Mouse (Mus musculus): ENCODE results near the gene Lrcol1. TPM values are rescaled to one million over a fixed set of nuclear protein-coding genes. Genes with fewer than 3 reads are reported as not detected.

Gene Lrcol1
- total and polyA plus RNA-seq, 3 experiments = not detected

GRCm38 (mm10) chr5:110385263-110385662 is 40.7 kb downstream of the Lrcol1 start:
- no peaks in the 10 kb centered on the region for H3K79me2 ChIP-seq (ENCODE audit: control insufficient read depth, insufficient read depth, low read length, poor library complexity)
- DNase-seq (ENCODE audit: low read depth, low spot score) = no peak
- no peaks in the 10 kb centered on the region for H3K4me1 ChIP-seq (ENCODE audit: control insufficient read depth in 1 of 2, insufficient read depth in 2 of 2, low read length in 2 of 2)
- no peak overlapping the region for H3K9ac ChIP-seq (ENCODE audit: control insufficient read depth, low read depth, low read length, poor library complexity, severe bottlenecking)
- no peak for TF ChIP-seq TAL1 (IDR thresholded peaks at IDR 0.05; ENCODE audit: low read length)
- no peak for TF ChIP-seq MXI1 (IDR thresholded peaks at IDR 0.05; ENCODE audit: low read depth, low read length)
- TF ChIP-seq GATA1 (IDR thresholded peaks at IDR 0.05; ENCODE audit: low read depth, low read length) = no peak
- no peak for TF ChIP-seq ELF1 (IDR thresholded peaks at IDR 0.05; ENCODE audit: low read depth, low read length)
- no peak for TF ChIP-seq RAD21 (IDR thresholded peaks at IDR 0.05; ENCODE audit: low read depth, low read length)
- no peak for TF ChIP-seq CHD1 (IDR thresholded peaks at IDR 0.05; ENCODE audit: low read depth, low read length)
- no peak for TF ChIP-seq UBTF (IDR thresholded peaks at IDR 0.05; ENCODE audit: borderline replicate concordance, insufficient read depth, low read depth, low read length)
- no peak for TF ChIP-seq USF1 (IDR thresholded peaks at IDR 0.05; ENCODE audit: low read depth, low read length)
- no peak for TF ChIP-seq KAT2A (conservative IDR thresholded peaks at IDR 0.05; ENCODE audit: low read depth, low read length)
- TF ChIP-seq SMC3 (IDR thresholded peaks at IDR 0.05; ENCODE audit: low read depth, low read length) = no peak
- no peak for TF ChIP-seq E2F4 (IDR thresholded peaks at IDR 0.05; ENCODE audit: borderline replicate concordance, low read depth, low read length)
- no peak for TF ChIP-seq HCFC1 (IDR thresholded peaks at IDR 0.05; ENCODE audit: low read depth, low read length)
- no peak for TF ChIP-seq JUND (IDR thresholded peaks at IDR 0.05; ENCODE audit: low read depth, low read length)
- no peak overlapping the region for H3K4me3 ChIP-seq (ENCODE audit: control insufficient read depth in 1 of 2, insufficient read depth in 1 of 2, low read depth in 2 of 2, low read length in 2 of 2)
- no peaks in the 10 kb centered on the region for H3K9me3 ChIP-seq (replicated peaks; ENCODE audit: insufficient read depth, low read length)
- H3K27me3 ChIP-seq (ENCODE audit: control insufficient read depth in 1 of 2, insufficient read depth in 2 of 2, low read length in 2 of 2) = no peaks in the 10 kb centered on the region
- no peaks in the 10 kb centered on the region for H3K36me3 ChIP-seq (ENCODE audit: control insufficient read depth in 1 of 2, insufficient read depth in 2 of 2, low read length in 2 of 2)
- no peak overlapping the region for H3K27ac ChIP-seq (ENCODE audit: control insufficient read depth, low read depth, low read length)

GRCm38 (mm10) chr5:110386371-110387330 is 42.1 kb downstream of the Lrcol1 start:
- no peak overlapping the region for H3K9ac ChIP-seq (ENCODE audit: control insufficient read depth, low read depth, low read length, poor library complexity, severe bottlenecking)
- DNase-seq (ENCODE audit: low read depth, low spot score) = no peak
- no peak overlapping the region for H3K27ac ChIP-seq (ENCODE audit: control insufficient read depth, low read depth, low read length)

More at GRCm38 (mm10) chr5:110386371-110387330, 42.1 kb downstream of the Lrcol1 start:
- Histone ChIP-seq H3K4me3 (ENCODE audit: control insufficient read depth in 1 of 2, insufficient read depth in 1 of 2, low read depth in 2 of 2, low read length in 2 of 2) (no peak overlapping the region), H3K9me3 (replicated peaks; ENCODE audit: insufficient read depth, low read length) (no peaks in the 10 kb centered on the region), H3K79me2 (ENCODE audit: control insufficient read depth, insufficient read depth, low read length, poor library complexity) (no peaks in the 10 kb centered on the region), H3K36me3 (ENCODE audit: control insufficient read depth in 1 of 2, insufficient read depth in 2 of 2, low read length in 2 of 2) (no peaks in the 10 kb centered on the region), H3K4me1 (ENCODE audit: control insufficient read depth in 1 of 2, insufficient read depth in 2 of 2, low read length in 2 of 2) (no peaks in the 10 kb centered on the region), H3K27me3 (ENCODE audit: control insufficient read depth in 1 of 2, insufficient read depth in 2 of 2, low read length in 2 of 2) (no peaks in the 10 kb centered on the region)
- TF ChIP-seq MAFK (IDR thresholded peaks at IDR 0.05; ENCODE audit: borderline replicate concordance, low read depth, low read length) (no peak), TAL1 (IDR thresholded peaks at IDR 0.05; ENCODE audit: low read length) (no peak), HCFC1 (IDR thresholded peaks at IDR 0.05; ENCODE audit: low read depth, low read length) (no peak), JUND (IDR thresholded peaks at IDR 0.05; ENCODE audit: low read depth, low read length) (no peak), RCOR1 (IDR thresholded peaks at IDR 0.05; ENCODE audit: low read depth, low read length) (no peak), ZKSCAN1 (IDR thresholded peaks at IDR 0.05; ENCODE audit: low read depth, low read length) (no peak), ETS1 (IDR thresholded peaks at IDR 0.05; ENCODE audit: low read depth, low read length) (no peak)
